Mouse (Mus musculus) olfactory bulb, adult 2 months (tissue): Measurements from ENCODE around the gene Sbno2.

Experiments used
- CTCF ChIP-seq: fragments of 200-500 bp; IDR thresholded peaks from 2 replicates; pipeline ENCODE4 v1.5.1; 2012; ENCODE audit warnings: low read depth, mild to moderate bottlenecking, low read length, moderate library complexity; ENCODE audit not compliant: insufficient read depth
- POLR2A ChIP-seq: fragments of 200-500 bp; IDR thresholded peaks from 2 replicates; pipeline ENCODE4 v1.6.1; 2012; ENCODE audit warnings: mild to moderate bottlenecking, low read depth, low read length, moderate library complexity; ENCODE audit not compliant: insufficient read depth

DNA sequence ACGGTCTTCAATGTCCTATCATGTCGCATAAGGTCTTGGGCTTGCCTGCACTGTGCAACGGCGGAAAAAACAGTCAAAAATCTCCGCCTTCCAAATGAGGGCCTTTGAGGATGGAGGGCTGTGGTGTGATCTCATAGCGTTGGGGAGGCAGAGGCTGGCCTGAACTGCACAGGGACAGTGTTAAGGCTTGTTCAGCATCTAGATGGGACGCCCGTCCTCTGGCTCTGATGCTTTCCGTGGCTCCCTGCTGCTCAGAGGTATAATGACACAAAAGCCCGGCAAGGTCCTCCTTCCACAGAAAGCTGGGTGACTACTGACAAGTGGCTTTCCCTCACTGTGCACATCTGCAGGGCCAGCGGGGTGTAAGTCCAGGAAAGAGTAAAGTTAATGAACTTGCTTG, 85.2 kb downstream of the Sbno2 start:
- no peak for TF ChIP-seq CTCF
- TF ChIP-seq POLR2A, result no peak
